Comparison of ENCODE assay signal across 17 mouse cellular contexts in genomic region chr2:92941463-92941862, GRCm38 (mm10).
"Had no signal": no experiment of that assay in that cellular context is flagged by ENCODE, and none has a peak within 500 bp of the region (broad histone marks: within the 10 kb centered on the region; RNA-seq: fewer than 3 reads in every experiment).

No protein-coding gene starts in this region.

- DNase-seq: kidney, postnatal 10 days; kidney, postnatal 4 days; liver; liver, embryonic 13.5 days; liver, postnatal 0 days; lung, postnatal 14 days; retina, postnatal 1 day; right cerebral cortex, postnatal 14 days; thymus, postnatal 36 days had no signal

- H3K9me3 ChIP-seq: limb, embryonic 12.5 days; liver, embryonic 13.5 days; lung, embryonic 15.5 days; midbrain, embryonic 13.5 days; neural tube, embryonic 15.5 days; stomach, embryonic 15.5 days had no signal

- ATAC-seq: liver, postnatal 0 days; midbrain, embryonic 13.5 days had no signal

- H3K4me1 ChIP-seq: liver, embryonic 13.5 days; lung, embryonic 15.5 days; neural tube, embryonic 15.5 days; stomach, embryonic 15.5 days had no signal

- H3K4me3 ChIP-seq: limb, embryonic 12.5 days; liver, embryonic 13.5 days; lung, embryonic 15.5 days; megakaryocyte, embryonic 14.5 days; midbrain, embryonic 13.5 days; myocyte; neural tube, embryonic 15.5 days; stomach, embryonic 15.5 days had no signal

- H3K9ac ChIP-seq: limb, embryonic 12.5 days; liver, embryonic 13.5 days; liver, postnatal 0 days; lung, embryonic 15.5 days; midbrain, embryonic 13.5 days; neural tube, embryonic 15.5 days; stomach, embryonic 15.5 days had no signal

- H3K27me3 ChIP-seq: lung, embryonic 15.5 days; midbrain, embryonic 13.5 days; stomach, embryonic 15.5 days had no signal

- H3K36me3 ChIP-seq: limb, embryonic 12.5 days; liver, embryonic 13.5 days; lung, embryonic 15.5 days; stomach, embryonic 15.5 days had no signal

- H3K4me2 ChIP-seq: limb, embryonic 12.5 days; liver, embryonic 13.5 days; lung, embryonic 15.5 days; midbrain, embryonic 13.5 days; neural tube, embryonic 15.5 days; stomach, embryonic 15.5 days had no signal

- H3K27ac ChIP-seq: limb, embryonic 12.5 days; liver, embryonic 13.5 days; lung, embryonic 15.5 days; macrophage; midbrain, embryonic 13.5 days; neural tube, embryonic 15.5 days; stomach, embryonic 15.5 days had no signal
